Mouse (Mus musculus): ENCODE results near the gene Olfr66. TPM values are rescaled to one million over a fixed set of nuclear protein-coding genes. Genes with fewer than 3 reads are reported as not detected.

The Olfr66 gene
- total RNA-seq, 2 experiments from 2014 or later, result not detected

Other genes with a start within 250 kb of the Olfr66 start
- gene Olfr622, start 243.6 kb downstream of the Olfr66 start, total RNA-seq (2021), result not detected
- gene Olfr623, start 222.6 kb downstream of the Olfr66 start, total RNA-seq (2021), result not detected
- under 1 TPM in 1 of 2 experiments, not detected in 1; 0.06 TPM for gene Olfr624, start 215.1 kb downstream of the Olfr66 start, total RNA-seq (2021)
- gene Olfr625-ps1, start 203.5 kb downstream of the Olfr66 start, total RNA-seq (2021), result not detected
- not detected for gene Olfr243, start 171.6 kb downstream of the Olfr66 start, total RNA-seq (2021)
- not detected for gene Olfr628, start 155.9 kb downstream of the Olfr66 start, total RNA-seq (2021)
- not detected for gene Olfr629, start 141.3 kb downstream of the Olfr66 start, total RNA-seq (2021)
- not detected for gene Olfr630, start 128.9 kb downstream of the Olfr66 start, total RNA-seq (2021)
- not detected for gene Olfr69, start 114.7 kb downstream of the Olfr66 start, total RNA-seq (2021)
- gene Olfr68, start 106.6 kb downstream of the Olfr66 start, total RNA-seq (2021), result not detected
- not detected for gene Olfr67, start 94.4 kb downstream of the Olfr66 start, total RNA-seq (2021)
- 100 to 1,000 TPM; 618 to 940 TPM for gene Hbb-bt, start 72.3 kb downstream of the Olfr66 start, total RNA-seq (2021)
- 1,000 to 10,000 TPM; 4,172 to 4,820 TPM for gene Hbb-bs, start 58.2 kb downstream of the Olfr66 start, total RNA-seq (2021)
- not detected for gene Hbb-bh2, start 45.7 kb downstream of the Olfr66 start, total RNA-seq (2021)
- gene Hbb-bh1, start 43.1 kb downstream of the Olfr66 start, total RNA-seq (2021), result not detected
- not detected for gene Hbb-y, start 33.0 kb downstream of the Olfr66 start, total RNA-seq (2021)
- not detected for gene Olfr64, start 8.2 kb upstream of the Olfr66 start, total RNA-seq (2021)
- gene Olfr65, start 17.2 kb upstream of the Olfr66 start, total RNA-seq (2021), result not detected
- gene Olfr631, start 42.6 kb upstream of the Olfr66 start, total RNA-seq (2021), result not detected
- not detected for gene Olfr632, start 48.1 kb upstream of the Olfr66 start, total RNA-seq (2021)
- not detected for gene Olfr633, start 58.2 kb upstream of the Olfr66 start, total RNA-seq (2021)
- not detected for gene Olfr635, start 84.9 kb upstream of the Olfr66 start, total RNA-seq (2021)
- not detected for gene Olfr638, start 112.5 kb upstream of the Olfr66 start, total RNA-seq (2021)
- under 1 TPM in 1 of 2 experiments, not detected in 1; 0.08 TPM for gene Olfr639, start 131.1 kb upstream of the Olfr66 start, total RNA-seq (2021)
- gene Olfr640, start 139.3 kb upstream of the Olfr66 start, total RNA-seq (2021), result not detected
- gene Olfr641, start 149.2 kb upstream of the Olfr66 start, total RNA-seq (2021), result not detected
- gene Olfr642, start 166.4 kb upstream of the Olfr66 start, total RNA-seq (2021), result not detected
- gene 4930516K23Rik, start 175.2 kb upstream of the Olfr66 start, total RNA-seq (2021), result not detected
- not detected for gene Olfr644, start 185.6 kb upstream of the Olfr66 start, total RNA-seq (2021)
- not detected for gene Olfr645, start 199.2 kb upstream of the Olfr66 start, total RNA-seq (2021)
- not detected for gene Olfr646, start 218.6 kb upstream of the Olfr66 start, total RNA-seq (2021)
- gene Ubqln5, start 243.6 kb upstream of the Olfr66 start, total RNA-seq (2021), result not detected

All from adrenal gland, postnatal 4 days (tissue).